Mouse (Mus musculus): ENCODE results near the gene Srsf3. TPM values are rescaled to one million over a fixed set of nuclear protein-coding genes. Genes with fewer than 3 reads are reported as not detected.
A peak's percentile ranks its signal among the peaks of the same experiment; 100 is the strongest.
"Not testable (repeated sequence)": the region's sequence is repeated elsewhere in the genome, so short reads cannot be mapped to it uniquely, and the experiment has no call there.

The Srsf3 gene
- polyA plus RNA-seq, 1 experiment from 2014 or later: 318 TPM

GRCm38 (mm10) chr17:29018292-29018984, 14.0 kb upstream of the Srsf3 start:
- H3K27me3 ChIP-seq: no peaks in the 10 kb centered on the region
- no peak overlapping the region for H3K9ac ChIP-seq
- no peak overlapping the region for H3K4me2 ChIP-seq
- no peak overlapping the region for H3K4me3 ChIP-seq
- no peak overlapping the region for H3K27ac ChIP-seq
- H3K36me3 ChIP-seq: no peaks in the 10 kb centered on the region
- H3K9me3 ChIP-seq (replicated peaks): no peaks in the 10 kb centered on the region; the same call in 1 of the 2 replicates
- no peak for ATAC-seq (replicated peaks; ENCODE audit: insufficient number of reproducible peaks, insufficient read depth, low FRiP score, low read depth)
- WGBS: 42% methylated on average over 11 of the region's 11 CpGs
- H3K4me1 ChIP-seq (replicated peaks): 0 out of 2 replicates have a peak, but pooled peaks cover 3% of the 10 kb centered on the region

DNA sequence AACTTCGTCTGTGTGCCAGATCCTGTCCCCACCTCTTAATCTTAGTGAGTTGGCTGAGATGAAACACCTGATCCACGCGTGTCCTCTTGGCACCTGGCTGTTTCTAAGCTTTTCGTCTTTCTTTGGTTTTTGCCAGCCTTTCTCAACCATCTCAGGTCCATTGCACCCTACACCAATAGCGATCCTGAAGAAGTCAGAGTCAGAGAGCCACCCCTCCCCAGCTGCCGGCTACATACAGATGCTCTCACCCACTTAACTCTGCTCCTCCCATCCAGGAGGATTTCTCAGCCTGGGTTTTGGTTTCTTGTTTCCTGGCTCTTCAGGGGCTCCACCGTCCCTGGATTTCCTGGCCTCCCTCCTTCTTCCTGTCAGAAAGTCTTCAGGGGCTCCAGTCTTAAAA, 13.0 kb upstream of the Srsf3 start:
- no peak overlapping the region for H3K4me2 ChIP-seq
- no peak overlapping the region for H3K9ac ChIP-seq
- WGBS: 62% methylated on average over 7 of the region's 7 CpGs
- no peak overlapping the region for H3K27ac ChIP-seq
- no peak for ATAC-seq (replicated peaks; ENCODE audit: insufficient number of reproducible peaks, insufficient read depth, low FRiP score, low read depth)
- H3K27me3 ChIP-seq: no peaks in the 10 kb centered on the region
- no peak overlapping the region for H3K4me3 ChIP-seq
- H3K4me1 ChIP-seq (replicated peaks): 0 out of 2 replicates have a peak, but pooled peaks cover 6% of the 10 kb centered on the region
- no peaks in the 10 kb centered on the region for H3K36me3 ChIP-seq
- H3K9me3 ChIP-seq (replicated peaks): no peaks in the 10 kb centered on the region; the same call in 1 of the 2 replicates

- no peak; the same call in 1 of the 2 replicates for ATAC-seq (replicated peaks; ENCODE audit: insufficient number of reproducible peaks, insufficient read depth, low FRiP score, low read depth)
- no peak overlapping the region for H3K4me2 ChIP-seq
These were observed 12.0 kb upstream of the Srsf3 start for GRCm38 (mm10) chr17:29020444-29020843.

GRCm38 (mm10) chr17:29022230-29022819, 10.1 kb upstream of the Srsf3 start:
- peaks cover 14% of the 10 kb centered on the region for H3K4me1 ChIP-seq (replicated peaks)
- no peaks in the 10 kb centered on the region for H3K27me3 ChIP-seq
- H3K9ac ChIP-seq: no peak overlapping the region
- no peaks in the 10 kb centered on the region for H3K36me3 ChIP-seq
- WGBS: 19% methylated on average over 15 of the region's 15 CpGs
- H3K4me2 ChIP-seq: peak overlapping the region; percentile 41
- no peak for ATAC-seq (replicated peaks; ENCODE audit: insufficient number of reproducible peaks, insufficient read depth, low FRiP score, low read depth)
- no peak overlapping the region for H3K27ac ChIP-seq
- H3K9me3 ChIP-seq (replicated peaks): no peaks in the 10 kb centered on the region
- H3K4me3 ChIP-seq: 0 out of 2 replicates have a peak overlapping the region, but pooled peaks have one; percentile 12

More at GRCm38 (mm10) chr17:29020444-29020843, 12.0 kb upstream of the Srsf3 start:
- no peaks in the 10 kb centered on the region for H3K27me3 ChIP-seq
- no peaks in the 10 kb centered on the region for H3K36me3 ChIP-seq
- peaks cover 14% of the 10 kb centered on the region for H3K4me1 ChIP-seq (replicated peaks)
- no peak overlapping the region for H3K4me3 ChIP-seq
- H3K27ac ChIP-seq: no peak overlapping the region
- no peak overlapping the region for H3K9ac ChIP-seq
- no peaks in the 10 kb centered on the region; the same call in 1 of the 2 replicates for H3K9me3 ChIP-seq (replicated peaks)

- no peak overlapping the region for H3K4me2 ChIP-seq
- H3K36me3 ChIP-seq: no peaks in the 10 kb centered on the region
- no peak for ATAC-seq (replicated peaks; ENCODE audit: insufficient number of reproducible peaks, insufficient read depth, low FRiP score, low read depth)
- no peaks in the 10 kb centered on the region for H3K27me3 ChIP-seq
- H3K4me1 ChIP-seq (replicated peaks): peaks cover 14% of the 10 kb centered on the region
- no peaks in the 10 kb centered on the region for H3K9me3 ChIP-seq (replicated peaks)
- H3K27ac ChIP-seq: no peak overlapping the region
- 83% methylated on average over 6 of the region's 6 CpGs for WGBS
- no peak overlapping the region for H3K9ac ChIP-seq
- H3K4me3 ChIP-seq: no peak overlapping the region
These were observed 9.1 kb upstream of the Srsf3 start for GRCm38 (mm10) chr17:29023346-29023745.

DNA sequence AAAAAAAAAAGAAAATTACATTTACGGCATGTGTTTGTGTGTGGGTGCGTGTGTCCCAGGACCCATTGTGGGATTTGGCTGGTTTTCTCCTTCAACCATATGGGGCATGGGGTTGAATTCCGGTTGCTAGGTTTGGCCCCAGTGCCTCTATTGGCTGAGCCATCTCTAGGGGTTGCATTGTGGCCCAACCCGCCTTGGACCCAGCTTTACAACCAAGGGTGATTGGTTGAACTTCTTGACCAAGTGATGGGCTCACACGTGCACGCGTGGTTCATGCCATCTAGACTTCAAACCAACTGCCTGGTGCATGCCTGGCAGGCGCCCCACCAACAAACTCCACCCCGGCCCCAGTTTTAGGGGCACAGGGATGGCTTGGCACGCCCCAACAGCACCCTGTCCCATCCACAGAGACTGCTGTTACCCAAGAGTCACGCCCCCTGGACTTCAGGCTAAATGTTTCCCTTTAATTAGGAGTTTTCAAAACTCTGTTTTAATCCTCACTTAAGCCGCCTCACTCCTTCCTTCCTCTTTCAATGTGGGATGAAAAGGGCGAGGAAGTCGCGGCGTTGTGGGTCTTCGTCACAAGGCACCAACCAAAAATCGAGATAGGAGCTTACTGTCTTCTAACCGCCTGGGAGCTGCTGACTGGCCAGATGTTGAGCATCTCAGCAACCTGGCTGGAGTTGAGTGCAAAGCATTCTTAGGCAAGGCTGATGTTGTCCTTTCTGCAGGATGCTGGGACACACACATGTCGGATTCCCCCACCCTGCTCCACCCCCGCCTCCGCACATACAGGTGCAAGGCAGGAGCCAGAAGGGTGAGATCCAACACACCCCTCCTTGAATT, 8.2 kb upstream of the Srsf3 start:
- ATAC-seq (replicated peaks; ENCODE audit: insufficient number of reproducible peaks, insufficient read depth, low FRiP score, low read depth): no peak
- no peaks in the 10 kb centered on the region for H3K27me3 ChIP-seq
- 0 out of 2 replicates have a peak overlapping the region, but pooled peaks have one; percentile 69 for H3K27ac ChIP-seq
- no peaks in the 10 kb centered on the region for H3K9me3 ChIP-seq (replicated peaks)
- peaks cover 11% of the 10 kb centered on the region for H3K4me1 ChIP-seq (replicated peaks)
- no peak overlapping the region for H3K9ac ChIP-seq
- H3K4me3 ChIP-seq: no peak overlapping the region
- H3K4me2 ChIP-seq: no peak overlapping the region
- no peaks in the 10 kb centered on the region for H3K36me3 ChIP-seq
- 67% methylated on average over 22 of the region's 22 CpGs for WGBS

DNA sequence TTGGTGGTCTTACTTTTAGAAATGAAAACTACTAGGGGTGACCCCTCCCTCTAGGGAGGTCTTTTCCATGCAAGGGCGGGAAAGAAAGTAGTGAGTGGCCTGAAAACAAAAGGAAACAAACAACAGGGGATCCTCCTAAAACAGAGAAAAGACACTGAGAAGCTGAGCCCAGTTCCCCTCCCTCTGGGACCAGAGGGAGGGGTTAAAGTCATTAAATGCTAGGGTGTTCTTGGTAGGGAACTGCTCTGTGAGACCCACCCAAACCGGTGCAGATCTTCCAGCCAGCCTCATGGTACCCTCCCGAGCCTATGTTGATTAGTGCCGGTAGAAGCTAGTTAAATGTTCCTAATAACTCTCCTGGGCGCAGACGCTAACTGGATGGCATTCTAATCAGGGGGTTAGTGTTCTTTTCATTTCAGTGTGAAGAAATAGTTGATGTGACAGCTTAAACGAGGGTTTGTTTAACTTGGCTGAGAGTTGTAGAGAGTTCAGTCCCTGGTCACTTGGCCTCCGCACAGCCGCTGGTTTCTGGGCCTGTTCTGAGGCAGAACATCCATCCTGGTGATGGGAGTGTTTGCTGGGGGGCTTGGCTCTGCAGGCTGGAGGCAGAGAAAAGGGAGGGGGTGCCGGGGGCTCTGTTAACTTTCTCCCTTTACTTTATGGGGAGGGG, 7.4 kb upstream of the Srsf3 start:
- Histone ChIP-seq H3K4me3 (no peak overlapping the region), H3K9me3 (replicated peaks) (no peaks in the 10 kb centered on the region), H3K36me3 (no peaks in the 10 kb centered on the region), H3K4me1 (replicated peaks) (peaks cover 11% of the 10 kb centered on the region), H3K9ac (no peak overlapping the region), H3K4me2 (no peak overlapping the region; the same call in 1 of the 2 replicates), H3K27me3 (no peaks in the 10 kb centered on the region), H3K27ac (peak overlapping the region; percentile 69; the same call in 1 of the 2 replicates)
- no peak for ATAC-seq (replicated peaks; ENCODE audit: insufficient number of reproducible peaks, insufficient read depth, low FRiP score, low read depth)
- WGBS: 31% methylated on average over 10 of the region's 10 CpGs

- no peaks in the 10 kb centered on the region for H3K27me3 ChIP-seq
- peak overlapping the region; percentile 69 for H3K27ac ChIP-seq
- H3K4me2 ChIP-seq: no peak overlapping the region
- H3K9ac ChIP-seq: no peak overlapping the region
- H3K9me3 ChIP-seq (replicated peaks): no peaks in the 10 kb centered on the region
- no peak overlapping the region for H3K4me3 ChIP-seq
- no peaks in the 10 kb centered on the region for H3K36me3 ChIP-seq
- H3K4me1 ChIP-seq (replicated peaks): peaks cover 16% of the 10 kb centered on the region
- ATAC-seq (replicated peaks; ENCODE audit: insufficient number of reproducible peaks, insufficient read depth, low FRiP score, low read depth): no peak
- WGBS: 53% methylated on average over 5 of the region's 5 CpGs
These were observed 5.6 kb upstream of the Srsf3 start for GRCm38 (mm10) chr17:29026652-29027356.

DNA sequence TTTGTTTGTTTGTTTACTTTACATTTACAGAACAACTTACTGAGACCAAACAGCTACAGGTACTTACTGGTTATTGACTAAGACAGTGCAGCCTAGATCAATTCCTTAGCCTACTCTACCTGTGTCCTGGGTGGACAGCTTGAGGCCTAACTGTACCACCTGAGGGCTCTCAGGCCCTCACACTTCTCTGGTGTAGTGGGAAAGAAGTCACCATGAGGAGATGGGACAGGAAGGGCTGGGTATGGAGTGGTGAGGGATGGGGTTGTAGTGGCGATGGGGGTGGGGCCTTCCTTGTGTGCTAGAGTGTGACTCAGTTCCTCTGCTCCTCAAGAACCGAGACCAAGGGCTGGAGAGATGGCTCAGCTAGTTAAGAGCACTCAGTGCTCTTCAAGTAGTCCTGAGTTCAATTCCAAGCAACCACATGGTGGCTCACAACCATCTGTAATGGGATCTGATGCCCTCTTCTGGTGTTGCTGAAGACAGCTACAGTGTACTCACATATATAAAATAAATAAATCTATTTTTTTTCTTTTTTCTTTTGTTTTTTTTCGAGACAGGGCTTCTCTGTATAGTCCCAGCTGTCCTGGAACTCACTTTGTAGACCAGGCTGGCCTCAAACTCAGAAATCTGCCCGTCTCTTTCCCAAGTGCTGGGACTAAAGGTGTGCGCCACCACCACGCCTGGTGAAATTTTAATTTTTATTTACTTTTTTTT, 1.9 kb upstream of the Srsf3 start:
- H3K4me2 ChIP-seq: no peak overlapping the region
- H3K27me3 ChIP-seq: no peaks in the 10 kb centered on the region
- no peak overlapping the region for H3K4me3 ChIP-seq
- H3K36me3 ChIP-seq: peaks cover under 1% of the 10 kb centered on the region; the same call in 1 of the 2 replicates
- peaks cover 12% of the 10 kb centered on the region for H3K4me1 ChIP-seq (replicated peaks)
- no peaks in the 10 kb centered on the region for H3K9me3 ChIP-seq (replicated peaks)
- ATAC-seq (replicated peaks; ENCODE audit: insufficient number of reproducible peaks, insufficient read depth, low FRiP score, low read depth): no peak
- WGBS: 90% methylated on average over 6 of the region's 6 CpGs
- no peak overlapping the region for H3K27ac ChIP-seq
- H3K9ac ChIP-seq: no peak overlapping the region

- peak overlapping the region; percentile 64 for H3K4me3 ChIP-seq
- not testable (repeated sequence) for ATAC-seq (replicated peaks; ENCODE audit: insufficient number of reproducible peaks, insufficient read depth, low FRiP score, low read depth); H3K9me3 ChIP-seq (replicated peaks); H3K36me3 ChIP-seq; H3K27me3 ChIP-seq
- peak overlapping the region; percentile 98 for H3K27ac ChIP-seq
- peak overlapping the region; percentile 74 for H3K4me2 ChIP-seq
- H3K4me1 ChIP-seq (replicated peaks): peaks cover 17% of the 10 kb centered on the region
- WGBS: 56% methylated on average over 7 of the region's 7 CpGs
- H3K9ac ChIP-seq: peak overlapping the region; percentile 78
These were observed 1.2 kb upstream of the Srsf3 start for GRCm38 (mm10) chr17:29031085-29031711.

Measured in heart, embryonic 15.5 days (tissue).